Mouse (Mus musculus) T-cell, adult 2 months (primary cell): ENCODE results near the gene Tha1.
A peak's percentile ranks its signal among the peaks of the same experiment; 100 is the strongest.

Experiments used
- DNase-seq: peaks from one replicate; pipeline ENCODE4 v3.0.0; 2022; ENCODE audit warnings: low spot score

Tha1 gene

GRCm38 (mm10) chr11:117880977-117881358 is 7.7 kb upstream of the Tha1 start:
- no peak for DNase-seq

- no peak for DNase-seq
These were observed 7.2 kb upstream of the Tha1 start for GRCm38 (mm10) chr11:117880336-117880976.

GRCm38 (mm10) chr11:117879676-117880075 is 6.4 kb upstream of the Tha1 start:
- DNase-seq: no peak

- no peak for DNase-seq
These were observed 5.6 kb upstream of the Tha1 start for GRCm38 (mm10) chr11:117878892-117879291.

- DNase-seq: peak; percentile 87
These were observed 4.8 kb upstream of the Tha1 start for GRCm38 (mm10) chr11:117877917-117878745.

- DNase-seq: no peak
These were observed 2.4 kb upstream of the Tha1 start for GRCm38 (mm10) chr11:117875681-117876080.

- peak; percentile 43 for DNase-seq
These were observed 1.1 kb upstream of the Tha1 start for GRCm38 (mm10) chr11:117874419-117874818.

- DNase-seq: peak; percentile 94
These were observed 1.2 kb downstream of the Tha1 start for GRCm38 (mm10) chr11:117871911-117872584.

GRCm38 (mm10) chr11:117871376-117871775 is 1.9 kb downstream of the Tha1 start:
- DNase-seq: no peak

GRCm38 (mm10) chr11:117870688-117871365 is 2.5 kb downstream of the Tha1 start:
- DNase-seq: peak; percentile 84

GRCm38 (mm10) chr11:117865988-117866387 is 7.3 kb downstream of the Tha1 start:
- DNase-seq: no peak

GRCm38 (mm10) chr11:117864805-117865204 is 8.5 kb downstream of the Tha1 start:
- DNase-seq: no peak

- DNase-seq: no peak
These were observed 10.0 kb downstream of the Tha1 start for GRCm38 (mm10) chr11:117863174-117863856.

- DNase-seq: peak; percentile 31
These were observed 12.7 kb downstream of the Tha1 start, which contains the start of gene Tmem235 for GRCm38 (mm10) chr11:117860601-117861000. Tmem235 (plus strand) TSS chr11:117860752.

- no peak for DNase-seq
These were observed 14.9 kb downstream of the Tha1 start for GRCm38 (mm10) chr11:117858392-117858791.

GRCm38 (mm10) chr11:117857462-117857861 is 15.8 kb downstream of the Tha1 start:
- DNase-seq: no peak

GRCm38 (mm10) chr11:117855975-117856374 is 17.3 kb downstream of the Tha1 start:
- DNase-seq: no peak

- DNase-seq: no peak
These were observed 17.9 kb downstream of the Tha1 start for GRCm38 (mm10) chr11:117855360-117855759.

GRCm38 (mm10) chr11:117854241-117854640 is 19.0 kb downstream of the Tha1 start:
- DNase-seq: no peak

GRCm38 (mm10) chr11:117852875-117853274 is 20.4 kb downstream of the Tha1 start:
- DNase-seq: no peak

- peak; percentile 97 for DNase-seq
These were observed 24.2 kb downstream of the Tha1 start, which contains the start of gene Birc5 for GRCm38 (mm10) chr11:117848985-117849671. Birc5 (plus strand) TSS chr11:117849251.
